Mouse (Mus musculus): ENCODE measurements around the gene Gpha2. TPM values are rescaled to one million over a fixed set of nuclear protein-coding genes. Genes with fewer than 3 reads are reported as not detected.

The Gpha2 gene
- polyA plus RNA-seq (2012; rRNA removed): 0.14 and 1.1 TPM in 2 replicates

DNA sequence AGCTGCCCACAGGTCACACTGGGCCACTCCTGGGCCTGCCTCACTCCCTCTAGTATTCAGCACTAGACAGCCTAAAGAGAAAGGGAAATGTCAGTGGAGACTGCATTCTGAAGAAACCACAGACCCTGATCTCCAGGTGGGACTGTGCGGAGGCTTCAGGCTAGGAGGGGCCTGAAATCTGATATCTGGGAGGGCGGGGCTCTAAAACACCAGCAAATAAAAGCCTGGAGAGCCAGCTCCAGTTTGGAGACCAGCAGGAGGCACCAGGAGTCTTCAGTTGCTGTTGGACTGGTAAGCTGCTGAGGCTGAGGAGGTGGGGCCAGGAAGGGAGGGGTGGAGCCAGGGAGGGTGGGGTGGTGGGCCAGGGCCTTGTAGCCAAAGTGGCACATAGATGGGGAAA is at the start of gene Gpha2:
Gene Gpha2 (plus strand): TSS at position 246 of the 400 bp plus-strand sequence.

DNA sequence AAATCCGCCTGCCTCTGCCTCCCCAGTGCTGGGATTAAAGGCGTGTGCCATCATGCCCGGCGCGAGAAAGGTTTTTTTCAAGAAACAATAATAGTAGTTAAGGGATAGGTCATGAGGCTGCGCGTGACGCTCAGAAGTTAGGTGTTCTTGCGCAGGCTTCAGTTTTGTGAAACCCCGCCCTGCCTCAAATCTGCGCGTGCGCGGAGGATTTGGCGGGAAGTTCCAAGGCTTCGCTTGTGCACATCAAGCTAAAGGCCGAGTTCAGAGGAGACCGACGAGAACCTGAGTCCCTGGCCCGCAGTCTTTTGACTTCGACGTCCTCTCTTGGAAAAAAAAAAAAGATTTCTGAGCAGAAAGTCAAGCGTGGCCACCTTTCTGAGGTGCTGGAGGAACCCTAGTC is 42.0 kb upstream of the Gpha2 start, which contains the start of gene Majin:
Gene Majin (plus strand): TSS at position 258 of the 400 bp plus-strand sequence.

DNA sequence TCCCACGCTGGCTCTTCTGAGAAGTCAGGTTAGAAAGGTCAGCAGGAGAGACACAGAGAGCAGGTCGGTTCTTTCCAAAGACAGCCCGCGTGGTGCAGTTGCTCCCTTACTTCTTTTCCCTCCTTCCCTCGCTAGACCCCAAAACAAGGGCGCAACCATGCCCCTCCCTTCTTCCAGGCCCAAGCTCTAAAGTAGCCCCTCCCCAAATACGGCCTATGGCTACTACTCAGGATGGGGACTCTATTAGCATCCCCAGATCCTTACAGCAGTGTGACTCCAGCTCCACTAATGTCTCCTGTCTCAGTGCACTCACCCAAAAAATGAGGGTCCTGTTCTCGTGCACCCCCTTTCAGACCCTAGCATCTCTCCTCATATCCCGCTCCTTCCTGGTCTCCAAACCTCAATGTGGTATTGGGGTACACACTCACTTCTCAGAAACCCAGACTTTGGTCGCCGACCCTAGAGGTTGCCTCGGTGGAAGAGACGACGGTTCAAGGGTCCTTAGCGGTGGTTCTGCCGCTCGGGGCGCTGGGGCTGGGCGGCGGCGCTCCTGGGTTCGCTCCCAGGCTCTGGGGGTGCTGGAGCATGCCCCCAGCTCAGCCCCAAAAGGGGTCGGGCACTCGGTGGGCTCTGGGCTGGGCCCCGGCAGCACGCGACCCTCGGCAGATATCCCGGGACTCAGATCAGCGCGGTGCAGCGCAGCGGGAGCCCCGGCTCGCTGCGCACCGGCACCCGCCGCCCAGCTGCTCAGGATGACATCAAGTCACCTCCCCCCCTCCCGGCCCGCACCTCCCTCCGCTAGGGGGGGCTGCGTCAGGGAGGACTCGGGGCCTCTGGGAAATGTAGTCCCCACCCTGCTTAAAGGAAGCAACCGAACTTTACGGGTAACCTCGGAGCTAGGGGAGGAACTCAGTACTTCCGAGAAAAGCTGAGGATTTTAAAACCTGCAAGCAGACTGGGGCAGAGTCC is 9.2 kb downstream of the Gpha2 start, which contains the start of gene Ppp2r5b:
Gene Ppp2r5b (minus strand): TSS at position 789 of the 969 bp plus-strand sequence.

DNA sequence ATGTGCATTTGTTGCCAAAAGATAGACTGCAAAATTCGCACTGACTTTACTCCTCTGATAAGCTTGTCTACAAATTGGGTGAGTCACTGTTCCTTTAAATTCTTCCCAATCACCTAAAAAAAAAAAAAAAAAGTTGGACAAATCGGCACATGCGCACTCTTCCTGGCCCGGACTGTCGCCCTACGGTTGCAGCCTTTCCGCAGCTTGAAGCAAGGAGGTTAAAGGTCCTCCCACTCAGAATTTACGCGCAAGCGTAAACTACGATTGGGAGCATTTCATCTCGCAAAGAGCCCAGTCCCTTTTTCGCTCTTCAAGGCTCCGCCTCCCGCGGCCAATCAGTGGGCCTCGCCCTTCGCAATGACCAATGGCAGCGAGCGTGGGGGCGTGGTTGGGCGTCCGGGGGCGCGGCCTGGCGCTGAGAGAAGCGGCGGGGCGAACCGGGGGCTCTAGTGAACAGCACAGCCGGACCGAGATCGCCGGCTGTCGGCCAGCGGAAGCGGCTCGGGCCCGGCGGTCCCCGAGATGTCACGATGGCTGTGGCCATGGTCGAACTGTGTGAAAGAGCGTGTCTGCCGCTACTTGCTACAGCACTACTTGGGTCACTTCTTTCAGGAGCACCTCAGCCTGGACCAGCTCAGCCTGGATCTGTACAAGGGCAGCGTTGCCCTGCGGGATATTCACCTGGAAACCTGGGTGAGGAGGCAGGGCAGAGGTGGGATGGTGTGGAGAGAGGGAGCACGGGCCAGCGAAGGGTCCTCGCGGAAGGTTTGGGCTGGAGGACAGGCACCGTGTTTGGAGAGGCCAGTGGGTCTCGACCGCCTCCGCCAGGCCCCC is 15.3 kb downstream of the Gpha2 start, which contains the start of gene Atg2a:
Gene Atg2a (plus strand): TSS at position 395 of the 834 bp plus-strand sequence.

DNA sequence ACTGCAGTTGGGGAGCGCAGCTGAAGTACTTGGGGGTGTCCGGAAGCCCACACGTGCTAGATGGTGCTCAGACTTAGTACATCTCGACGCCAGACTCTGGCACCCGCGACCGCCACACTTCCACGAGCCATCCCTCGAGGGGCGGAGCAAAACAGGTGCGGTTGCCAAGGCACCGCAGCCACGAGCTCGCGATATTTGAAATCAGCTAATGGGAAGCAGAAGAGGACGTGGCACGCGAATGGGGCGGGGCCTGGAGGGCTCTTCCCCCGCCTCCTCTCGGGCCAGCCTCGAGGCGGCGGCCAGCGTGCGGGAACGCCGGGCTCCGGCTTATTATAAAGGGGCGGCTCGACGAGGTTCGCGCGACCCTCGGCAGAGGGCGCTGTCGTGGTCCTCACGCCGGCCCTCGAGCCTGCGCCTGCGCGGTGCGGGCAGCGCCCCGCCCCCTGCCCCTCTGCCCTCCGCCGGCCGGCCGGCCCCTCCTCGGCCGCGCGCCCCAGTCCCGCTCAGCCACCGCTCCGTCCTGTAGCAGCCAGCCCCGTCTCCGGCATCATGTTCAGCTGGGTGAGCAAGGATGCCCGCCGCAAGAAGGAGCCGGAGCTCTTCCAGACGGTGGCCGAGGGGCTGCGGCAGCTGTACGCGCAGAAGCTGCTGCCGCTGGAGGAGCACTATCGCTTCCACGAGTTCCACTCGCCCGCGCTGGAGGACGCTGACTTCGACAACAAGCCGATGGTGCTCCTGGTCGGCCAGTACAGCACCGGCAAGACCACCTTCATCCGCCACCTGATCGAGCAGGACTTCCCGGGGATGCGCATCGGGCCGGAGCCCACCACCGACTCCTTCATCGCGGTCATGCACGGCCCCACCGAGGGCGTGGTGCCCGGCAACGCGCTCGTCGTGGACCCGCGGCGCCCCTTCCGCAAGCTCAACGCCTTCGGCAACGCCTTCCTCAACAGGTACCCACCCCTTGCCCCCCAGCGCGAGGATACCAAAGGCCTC is 50.5 kb downstream of the Gpha2 start, which contains the start of gene Ehd1:
Gene Ehd1 (plus strand): TSS at position 300 of the 996 bp plus-strand sequence.

Other genes starting within 250 kb of the Gpha2 start
- not detected in 2 replicates for gene Slc22a20, start 240.2 kb upstream of the Gpha2 start, polyA plus RNA-seq (2012; rRNA removed)
- gene Capn1, start 210.5 kb upstream of the Gpha2 start, polyA plus RNA-seq (2012; rRNA removed): 5.1 and 9.9 TPM in 2 replicates
- 28.2 and 37.9 TPM in 2 replicates for gene Syvn1, start 179.8 kb upstream of the Gpha2 start, polyA plus RNA-seq (2012; rRNA removed)
- 52.3 and 53.8 TPM in 2 replicates for gene Mrpl49, start 168.6 kb upstream of the Gpha2 start, polyA plus RNA-seq (2012; rRNA removed)
- 1,336 and 1,386 TPM in 2 replicates for gene Fau, start 168.5 kb upstream of the Gpha2 start, polyA plus RNA-seq (2012; rRNA removed)
- gene Znhit2, start 165.2 kb upstream of the Gpha2 start, polyA plus RNA-seq (2012; rRNA removed): 31.1 and 33.9 TPM in 2 replicates
- gene Tm7sf2, start 158.0 kb upstream of the Gpha2 start, polyA plus RNA-seq (2012; rRNA removed): 79.3 and 81.1 TPM in 2 replicates
- gene Vps51, start 149.1 kb upstream of the Gpha2 start, polyA plus RNA-seq (2012; rRNA removed): 101 and 102 TPM in 2 replicates
- not detected in 2 replicates for gene Tmem262, start 146.3 kb upstream of the Gpha2 start, polyA plus RNA-seq (2012; rRNA removed)
- gene Gm28374, start 144.1 kb upstream of the Gpha2 start, polyA plus RNA-seq (2012; rRNA removed): 2.3 and 2.7 TPM in 2 replicates
- gene Zfpl1, start 141.4 kb upstream of the Gpha2 start, polyA plus RNA-seq (2012; rRNA removed): 99.9 and 111 TPM in 2 replicates
- gene Cdca5, start 141.4 kb upstream of the Gpha2 start, polyA plus RNA-seq (2012; rRNA removed): 13.7 and 19.6 TPM in 2 replicates
- gene AC131692.1, start 132.0 kb upstream of the Gpha2 start, polyA plus RNA-seq (2012; rRNA removed): 0.29 and 0.48 TPM in 2 replicates
- gene Naaladl1, start 120.6 kb upstream of the Gpha2 start, polyA plus RNA-seq (2012; rRNA removed): 1.8 and 1.9 TPM in 2 replicates
- gene Sac3d1, start 107.7 kb upstream of the Gpha2 start, polyA plus RNA-seq (2012; rRNA removed): 45.8 and 47.4 TPM in 2 replicates
- 47.2 and 51.4 TPM in 2 replicates for gene Snx15, start 98.1 kb upstream of the Gpha2 start, polyA plus RNA-seq (2012; rRNA removed)
- 0.34 and 0.48 TPM in 2 replicates for gene Batf2, start 85.4 kb upstream of the Gpha2 start, polyA plus RNA-seq (2012; rRNA removed)
- gene Arl2, start 84.8 kb upstream of the Gpha2 start, polyA plus RNA-seq (2012; rRNA removed): 99.8 and 109 TPM in 2 replicates
- 0.09 TPM in 1 of 2 replicates, not detected in the other for gene Majin, start 42.0 kb upstream of the Gpha2 start, polyA plus RNA-seq (2012; rRNA removed)
- 99.3 and 99.9 TPM in 2 replicates for gene Ppp2r5b, start 9.5 kb downstream of the Gpha2 start, polyA plus RNA-seq (2012; rRNA removed)
- gene Atg2a, start 15.3 kb downstream of the Gpha2 start, polyA plus RNA-seq (2012; rRNA removed): 19.9 and 22.5 TPM in 2 replicates
- gene Ehd1, start 50.3 kb downstream of the Gpha2 start, polyA plus RNA-seq (2012; rRNA removed): 175 and 205 TPM in 2 replicates
- 5.2 and 8.1 TPM in 2 replicates for gene Cdc42bpg, start 80.1 kb downstream of the Gpha2 start, polyA plus RNA-seq (2012; rRNA removed)
- 105 and 109 TPM in 2 replicates for gene Men1, start 108.6 kb downstream of the Gpha2 start, polyA plus RNA-seq (2012; rRNA removed)
- 111 and 113 TPM in 2 replicates for gene Map4k2, start 114.8 kb downstream of the Gpha2 start, polyA plus RNA-seq (2012; rRNA removed)
- 197 and 220 TPM in 2 replicates for gene Sf1, start 137.3 kb downstream of the Gpha2 start, polyA plus RNA-seq (2012; rRNA removed)
- gene Pygm, start 158.0 kb downstream of the Gpha2 start, polyA plus RNA-seq (2012; rRNA removed): 2.2 and 7.0 TPM in 2 replicates
- 41.8 and 47.5 TPM in 2 replicates for gene Rasgrp2, start 173.0 kb downstream of the Gpha2 start, polyA plus RNA-seq (2012; rRNA removed)
- gene Nrxn2, start 192.4 kb downstream of the Gpha2 start, polyA plus RNA-seq (2012; rRNA removed): 166 and 177 TPM in 2 replicates